Mouse (Mus musculus): Measurements from ENCODE around the gene Ctsw.

Gene Ctsw

GRCm38 (mm10) chr19:5432992-5433852, 35.1 kb downstream of the Ctsw start:
- no peak for DNase-seq (ENCODE audit: extremely low spot score, low read depth, low spot score)

GRCm38 (mm10) chr19:5431911-5432464, 36.3 kb downstream of the Ctsw start:
- DNase-seq (ENCODE audit: extremely low spot score, low read depth, low spot score): no peak

DNA sequence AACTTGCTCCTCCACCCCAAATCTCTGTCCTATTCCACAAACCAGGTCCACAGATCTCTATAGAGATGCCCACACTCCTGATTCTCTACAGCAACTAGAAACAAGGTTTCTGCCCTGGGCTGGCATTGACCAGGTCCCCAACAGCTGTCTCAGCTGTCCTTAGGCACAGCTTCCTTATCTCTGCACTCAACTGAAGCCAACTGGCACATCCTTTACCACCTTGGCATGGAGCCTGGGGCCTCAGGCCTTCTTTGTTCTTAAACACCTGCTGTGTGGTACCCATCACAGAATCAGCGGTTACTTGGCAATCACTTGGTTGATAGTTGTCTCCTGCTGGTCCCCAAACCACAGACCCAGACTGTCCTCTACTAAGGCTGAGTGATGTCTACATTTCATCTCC, 37.9 kb downstream of the Ctsw start:
- no peak for DNase-seq (ENCODE audit: extremely low spot score, low read depth, low spot score)

- DNase-seq (ENCODE audit: extremely low spot score, low read depth, low spot score): no peak
Observed at GRCm38 (mm10) chr19:5429806-5430205, 38.5 kb downstream of the Ctsw start.

DNA sequence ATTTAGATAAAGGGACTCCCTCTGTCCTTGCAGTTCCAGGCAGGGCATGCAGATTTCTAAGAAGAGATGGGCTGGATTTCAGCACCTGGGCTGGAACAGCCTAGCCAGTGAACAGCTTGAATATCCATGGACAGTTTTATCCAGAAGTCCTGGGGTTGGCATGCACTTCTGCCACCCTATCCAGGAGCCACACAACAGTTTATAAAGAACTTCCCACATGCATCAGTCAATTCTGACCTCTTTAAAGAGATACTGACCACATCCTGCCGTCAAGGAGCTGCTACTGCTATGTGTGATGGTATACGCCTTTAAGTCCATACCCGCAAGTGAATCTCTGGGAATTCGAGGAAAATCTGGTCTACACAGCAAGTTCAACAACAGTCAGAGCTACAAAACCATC, 39.1 kb downstream of the Ctsw start:
- DNase-seq (ENCODE audit: extremely low spot score, low read depth, low spot score): no peak

DNA sequence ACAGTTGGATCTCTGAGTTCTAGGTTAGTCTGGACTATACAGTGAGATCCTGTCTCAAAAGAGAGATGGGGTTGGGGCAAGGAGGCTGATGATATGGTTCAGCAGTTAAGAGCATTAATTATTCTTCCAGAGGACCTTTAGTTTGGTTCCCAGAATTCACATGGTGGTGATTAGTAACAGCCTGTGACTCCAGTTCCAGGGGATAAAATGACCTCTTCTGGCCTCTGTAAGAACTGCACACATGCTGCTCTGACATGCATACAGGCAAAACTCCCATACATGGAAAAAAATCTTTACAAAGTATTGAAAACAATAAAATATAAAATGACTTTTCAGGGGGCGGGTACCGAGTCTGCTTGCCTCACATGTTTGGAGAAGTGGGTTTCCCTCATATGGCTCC, 40.2 kb downstream of the Ctsw start:
- DNase-seq (ENCODE audit: extremely low spot score, low read depth, low spot score): no peak

GRCm38 (mm10) chr19:5426640-5427290, 41.5 kb downstream of the Ctsw start:
- DNase-seq (ENCODE audit: extremely low spot score, low read depth, low spot score): no peak

- no peak for DNase-seq (ENCODE audit: extremely low spot score, low read depth, low spot score)
Observed at GRCm38 (mm10) chr19:5425906-5426565, 42.3 kb downstream of the Ctsw start.

GRCm38 (mm10) chr19:5424782-5425741, 43.2 kb downstream of the Ctsw start, which contains the start of the genes Drap1 and AI837181:
Gene Drap1 (minus strand): TSS chr19:5424979.
Gene AI837181 (plus strand): TSS chr19:5425144.
- peak; percentile 89 for DNase-seq (ENCODE audit: extremely low spot score, low read depth, low spot score)

DNA sequence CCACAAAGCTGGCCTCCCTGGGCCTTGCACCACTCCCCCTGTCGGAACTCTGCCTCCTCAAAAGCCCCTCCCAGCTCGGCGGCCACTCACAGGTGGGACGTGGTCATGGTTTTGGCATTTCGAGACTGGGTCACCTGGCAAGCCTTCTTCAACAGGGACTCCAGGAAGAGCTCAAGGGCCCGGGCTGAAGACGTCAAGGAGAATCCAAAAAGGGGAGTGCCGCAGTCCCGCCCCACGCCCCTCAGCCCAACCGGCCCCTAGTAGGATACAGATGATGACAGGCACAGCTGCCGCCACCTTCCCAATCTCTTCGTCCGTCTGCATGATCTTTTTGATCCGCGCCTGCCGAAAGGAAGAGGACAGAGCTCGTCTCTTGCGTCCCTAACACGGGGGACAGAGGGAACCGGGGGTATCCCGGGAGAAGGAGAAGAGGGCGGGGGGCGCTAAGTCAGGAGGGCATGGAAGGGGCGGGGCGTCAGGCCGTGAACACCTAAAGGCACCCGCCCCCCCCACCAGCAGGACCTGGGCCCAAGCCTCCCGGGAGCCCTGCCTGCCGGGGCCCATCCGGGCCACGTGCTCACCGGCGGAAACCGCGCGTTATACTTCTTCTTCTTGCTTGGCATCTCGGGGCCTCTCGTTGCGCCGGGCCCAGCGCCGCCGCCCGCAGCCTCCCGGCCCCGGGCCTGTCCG, 44.1 kb downstream of the Ctsw start:
- no peak for DNase-seq (ENCODE audit: extremely low spot score, low read depth, low spot score)

- no peak for DNase-seq (ENCODE audit: extremely low spot score, low read depth, low spot score)
Observed at GRCm38 (mm10) chr19:5423561-5423960, 44.7 kb downstream of the Ctsw start.

GRCm38 (mm10) chr19:5422895-5423443, 45.3 kb downstream of the Ctsw start:
- DNase-seq (ENCODE audit: extremely low spot score, low read depth, low spot score): no peak

- no peak for DNase-seq (ENCODE audit: extremely low spot score, low read depth, low spot score)
Observed at GRCm38 (mm10) chr19:5422267-5422666, 46.0 kb downstream of the Ctsw start.

GRCm38 (mm10) chr19:5421784-5422183, 46.5 kb downstream of the Ctsw start:
- DNase-seq (ENCODE audit: extremely low spot score, low read depth, low spot score): no peak

DNA sequence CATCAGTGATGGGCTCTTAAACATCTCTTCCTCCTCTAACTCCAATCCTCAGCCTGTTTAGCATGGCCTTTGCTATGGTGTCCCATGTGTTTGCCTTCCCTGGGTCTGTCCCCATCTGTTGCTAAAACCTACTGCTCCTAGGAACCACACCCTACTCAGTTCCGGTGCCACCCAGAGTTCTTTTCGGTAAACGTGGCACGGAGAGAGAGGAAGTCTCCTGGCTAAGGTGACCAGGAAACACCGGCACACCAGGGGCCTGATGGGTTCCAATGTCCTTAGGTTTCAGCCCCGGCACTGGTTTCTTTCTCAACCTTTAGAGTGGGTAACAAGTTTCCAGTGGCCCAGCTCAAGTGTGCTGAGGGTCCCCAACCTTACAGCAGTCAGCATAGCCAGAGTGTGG, 47.7 kb downstream of the Ctsw start:
- DNase-seq (ENCODE audit: extremely low spot score, low read depth, low spot score): no peak

DNA sequence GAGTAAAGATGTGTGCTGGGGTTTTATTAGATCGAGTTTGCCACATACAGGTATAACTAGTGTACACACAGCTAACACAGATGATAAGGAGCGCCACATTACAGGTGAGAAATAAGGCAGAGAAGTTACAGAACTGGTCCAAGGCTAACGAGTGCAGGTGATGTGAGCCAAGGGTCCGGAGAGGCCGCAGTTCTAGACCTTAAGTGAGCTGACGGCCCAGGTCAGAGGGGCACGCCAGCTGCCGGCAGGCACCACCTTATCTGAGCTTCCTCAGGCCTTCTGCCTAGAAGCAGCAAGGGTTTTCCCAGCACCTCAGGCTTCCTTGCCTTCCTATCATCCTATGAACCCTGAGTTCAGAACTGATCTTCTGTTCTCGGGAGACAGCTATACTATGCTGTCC, 48.7 kb downstream of the Ctsw start:
- no peak for DNase-seq (ENCODE audit: extremely low spot score, low read depth, low spot score)

DNA sequence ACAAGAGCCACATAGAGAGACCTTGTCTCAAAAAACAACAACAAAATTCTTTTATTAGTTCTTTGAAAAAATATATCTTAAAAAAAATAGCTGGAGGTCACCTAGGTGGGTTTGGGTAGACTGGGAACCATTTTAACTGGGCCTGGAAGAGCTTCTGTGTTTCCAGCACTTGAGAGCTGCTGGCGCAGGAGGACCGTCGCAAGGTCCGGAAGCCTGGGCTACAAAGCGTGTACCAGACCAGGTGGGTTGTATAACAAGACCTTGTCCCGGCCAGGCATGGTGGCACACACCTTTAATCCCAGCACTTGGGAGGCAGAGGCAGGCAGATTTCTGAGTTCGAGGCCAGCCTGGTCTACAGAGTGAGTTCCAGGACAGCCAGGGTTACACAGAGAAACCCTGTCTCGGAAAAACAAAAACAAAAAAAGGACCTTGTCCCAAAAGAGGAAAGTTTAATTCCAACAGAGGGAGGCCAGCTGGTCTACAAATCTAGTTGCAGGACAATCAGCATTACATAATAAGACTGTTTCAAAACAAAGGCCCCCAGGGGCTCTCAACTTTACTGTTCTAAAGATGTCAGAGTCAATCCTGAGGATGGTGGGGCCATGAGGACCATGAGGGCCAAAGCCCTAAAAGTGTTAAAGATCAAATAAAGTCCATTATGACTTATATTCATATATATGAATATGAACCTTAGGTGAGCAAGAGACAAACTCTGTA, 49.4 kb downstream of the Ctsw start:
- no peak for DNase-seq (ENCODE audit: extremely low spot score, low read depth, low spot score)
